Comparison of ENCODE assay signal across 25 mouse cellular contexts in the genomic region with DNA sequence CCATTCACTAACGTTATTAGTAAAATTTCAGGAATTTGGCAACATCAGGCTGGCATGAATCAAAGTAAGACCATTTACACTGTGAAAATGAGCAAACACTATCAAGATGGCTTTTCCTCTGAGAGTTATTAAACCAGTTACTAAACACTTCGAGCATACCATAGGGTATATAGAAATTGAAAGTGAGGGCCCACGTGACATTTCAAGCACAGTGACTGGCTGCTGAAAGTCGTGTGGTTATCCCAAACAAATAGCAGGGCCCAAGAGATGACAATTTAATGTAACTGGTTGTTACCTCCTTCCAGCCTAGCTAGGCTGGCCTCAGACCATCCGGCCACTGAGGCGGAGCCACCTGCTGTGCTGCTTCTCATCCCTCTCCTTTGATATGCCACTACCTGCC.
"Had no signal": no experiment of that assay in that cellular context is flagged by ENCODE, and none has a peak within 500 bp of the region (broad histone marks: within the 10 kb centered on the region; RNA-seq: fewer than 3 reads in every experiment).

No protein-coding gene starts in this region.

- H3K4me3 ChIP-seq: heart, adult 2 months; hindbrain, embryonic 10.5 days; hindbrain, embryonic 12.5 days; intestine, embryonic 15.5 days; layer of hippocampus, adult 2 months; left cerebral cortex, adult 2 months; limb, embryonic 13.5 days; limb, embryonic 15.5 days; liver, embryonic 12.5 days had no signal

- H3K27me3 ChIP-seq: hindbrain, embryonic 12.5 days; intestine, embryonic 15.5 days; limb, embryonic 13.5 days; limb, embryonic 15.5 days; liver, embryonic 12.5 days had no signal

- H3K4me1 ChIP-seq: hindbrain, embryonic 10.5 days; hindbrain, embryonic 12.5 days; intestine, embryonic 15.5 days; limb, embryonic 13.5 days; limb, embryonic 15.5 days; liver, embryonic 12.5 days had no signal

- H3K36me3 ChIP-seq: hindbrain, embryonic 10.5 days; hindbrain, embryonic 12.5 days; intestine, embryonic 15.5 days; limb, embryonic 13.5 days; limb, embryonic 15.5 days; liver, embryonic 12.5 days had no signal

- DNase-seq: gastrocnemius, postnatal 14 days; gastrocnemius, postnatal 36 days; heart, adult 11 months; heart, adult 2 months; heart, postnatal 10 days; heart, postnatal 4 days; kidney, adult 18-20 months; kidney, adult 8-10 months; kidney, postnatal 10 days; kidney, postnatal 25 days; kidney, postnatal 4 days; left cerebral cortex, postnatal 4 days had no signal

- H3K4me2 ChIP-seq: heart, embryonic 11.5 days; hindbrain, embryonic 12.5 days; hindbrain, embryonic 14.5 days; intestine, embryonic 15.5 days; limb, embryonic 13.5 days; limb, embryonic 15.5 days; liver, embryonic 12.5 days had no signal

- H3K9me3 ChIP-seq: hindbrain, embryonic 10.5 days; hindbrain, embryonic 12.5 days; intestine, embryonic 15.5 days; limb, embryonic 13.5 days; limb, embryonic 15.5 days; liver, embryonic 12.5 days had no signal

- ATAC-seq: hindbrain, embryonic 16.5 days; inflammation-experienced regulatory T-cells, adult 6 months; intestine, embryonic 15.5 days; intestine, postnatal 0 days; liver, embryonic 12.5 days had no signal

- H3K9ac ChIP-seq: hindbrain, embryonic 12.5 days; hindbrain, embryonic 14.5 days; intestine, embryonic 15.5 days; limb, embryonic 13.5 days; limb, embryonic 15.5 days; liver, embryonic 12.5 days had no signal

- H3K27ac ChIP-seq: heart, adult 2 months; hindbrain, embryonic 10.5 days; hindbrain, embryonic 12.5 days; hindbrain, embryonic 14.5 days; intestine, embryonic 15.5 days; layer of hippocampus, adult 2 months; left cerebral cortex, adult 2 months; limb, embryonic 13.5 days; limb, embryonic 15.5 days; liver, embryonic 12.5 days had no signal
